Mouse (Mus musculus): Measurements from ENCODE around the gene Tm4sf4. TPM values are rescaled to one million over a fixed set of nuclear protein-coding genes. Genes with fewer than 3 reads are reported as not detected.

The Tm4sf4 gene
- polyA plus RNA-seq, 1 experiment: 0.08 TPM

DNA sequence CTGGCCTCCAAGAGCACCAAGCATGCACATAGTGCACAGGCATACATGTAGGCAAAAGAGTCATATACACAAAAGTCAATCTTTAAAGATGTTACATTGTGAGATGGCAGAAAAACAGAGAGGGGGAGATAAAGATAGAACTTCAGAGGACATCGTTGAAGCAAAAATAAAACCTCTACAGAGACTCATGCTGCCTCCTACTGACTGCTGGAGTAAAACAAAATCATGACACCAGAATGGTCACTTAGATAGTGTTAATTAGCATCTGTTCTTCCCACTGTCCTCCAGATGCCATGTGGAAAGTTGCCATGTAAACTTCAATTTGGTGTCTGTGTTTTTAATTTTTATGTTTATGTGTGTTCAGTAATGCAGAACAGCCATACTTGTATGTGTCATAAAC lies 22.8 kb downstream of the Tm4sf4 start:
- 33% methylated on average over 1 of the region's 1 CpGs for WGBS
- no peak overlapping the region for H3K27ac ChIP-seq (ENCODE audit: control insufficient read depth, insufficient read depth, low read length)

GRCm38 (mm10) chr3:57448445-57448844 lies 23.3 kb downstream of the Tm4sf4 start:
- peak; percentile 19 for DNase-seq
- 34% methylated on average over 5 of the region's 5 CpGs for WGBS
- H3K4me3 ChIP-seq (ENCODE audit: control insufficient read depth, insufficient read depth, low read length): no peak overlapping the region
- no peaks in the 10 kb centered on the region for H3K27me3 ChIP-seq (ENCODE audit: control insufficient read depth, insufficient read depth, low read length)
- no peak for TF ChIP-seq POLR2A (IDR thresholded peaks at IDR 0.05; ENCODE audit: control insufficient read depth, extremely low read depth, insufficient read depth, low read length, poor library complexity)
- no peak for TF ChIP-seq CTCF (IDR thresholded peaks at IDR 0.05; ENCODE audit: borderline replicate concordance, control insufficient read depth, extremely low read depth, insufficient read depth, low read length, poor library complexity)
- no peaks in the 10 kb centered on the region for H3K4me1 ChIP-seq (replicated peaks; ENCODE audit: control insufficient read depth, insufficient read depth, low read length)
- no peak overlapping the region for H3K27ac ChIP-seq (ENCODE audit: control insufficient read depth, insufficient read depth, low read length)
- no peaks in the 10 kb centered on the region for H3K36me3 ChIP-seq (ENCODE audit: control insufficient read depth, insufficient read depth, low read length)

More for the DNA sequence above, 22.8 kb downstream of the Tm4sf4 start:
- no peaks in the 10 kb centered on the region for H3K27me3 ChIP-seq (ENCODE audit: control insufficient read depth, insufficient read depth, low read length)
- TF ChIP-seq POLR2A (IDR thresholded peaks at IDR 0.05; ENCODE audit: control insufficient read depth, extremely low read depth, insufficient read depth, low read length, poor library complexity): no peak
- DNase-seq: no peak
- H3K36me3 ChIP-seq (ENCODE audit: control insufficient read depth, insufficient read depth, low read length): no peaks in the 10 kb centered on the region
- no peaks in the 10 kb centered on the region for H3K4me1 ChIP-seq (replicated peaks; ENCODE audit: control insufficient read depth, insufficient read depth, low read length)
- no peak overlapping the region for H3K4me3 ChIP-seq (ENCODE audit: control insufficient read depth, insufficient read depth, low read length)

GRCm38 (mm10) chr3:57458652-57459051 lies 33.5 kb downstream of the Tm4sf4 start:
- 91% methylated on average over 11 of the region's 11 CpGs for WGBS
- H3K4me3 ChIP-seq (ENCODE audit: control insufficient read depth, insufficient read depth, low read length): no peak overlapping the region
- no peak overlapping the region for H3K27ac ChIP-seq (ENCODE audit: control insufficient read depth, insufficient read depth, low read length)
- H3K4me1 ChIP-seq (replicated peaks; ENCODE audit: control insufficient read depth, insufficient read depth, low read length): no peaks in the 10 kb centered on the region
- no peak for TF ChIP-seq POLR2A (IDR thresholded peaks at IDR 0.05; ENCODE audit: control insufficient read depth, extremely low read depth, insufficient read depth, low read length, poor library complexity)
- no peak for TF ChIP-seq CTCF (IDR thresholded peaks at IDR 0.05; ENCODE audit: borderline replicate concordance, control insufficient read depth, extremely low read depth, insufficient read depth, low read length, poor library complexity)
- no peaks in the 10 kb centered on the region for H3K27me3 ChIP-seq (ENCODE audit: control insufficient read depth, insufficient read depth, low read length)
- H3K36me3 ChIP-seq (ENCODE audit: control insufficient read depth, insufficient read depth, low read length): no peaks in the 10 kb centered on the region
- DNase-seq: no peak

GRCm38 (mm10) chr3:57463302-57463701 lies 38.2 kb downstream of the Tm4sf4 start:
- WGBS: 88% methylated on average over 4 of the region's 4 CpGs
- TF ChIP-seq CTCF (IDR thresholded peaks at IDR 0.05; ENCODE audit: borderline replicate concordance, control insufficient read depth, extremely low read depth, insufficient read depth, low read length, poor library complexity): no peak
- no peak for TF ChIP-seq POLR2A (IDR thresholded peaks at IDR 0.05; ENCODE audit: control insufficient read depth, extremely low read depth, insufficient read depth, low read length, poor library complexity)
- Histone ChIP-seq H3K4me1 (replicated peaks; ENCODE audit: control insufficient read depth, insufficient read depth, low read length) (no peaks in the 10 kb centered on the region), H3K36me3 (ENCODE audit: control insufficient read depth, insufficient read depth, low read length) (no peaks in the 10 kb centered on the region), H3K27ac (ENCODE audit: control insufficient read depth, insufficient read depth, low read length) (no peak overlapping the region), H3K4me3 (ENCODE audit: control insufficient read depth, insufficient read depth, low read length) (no peak overlapping the region), H3K27me3 (ENCODE audit: control insufficient read depth, insufficient read depth, low read length) (no peaks in the 10 kb centered on the region)
- DNase-seq: no peak

DNA sequence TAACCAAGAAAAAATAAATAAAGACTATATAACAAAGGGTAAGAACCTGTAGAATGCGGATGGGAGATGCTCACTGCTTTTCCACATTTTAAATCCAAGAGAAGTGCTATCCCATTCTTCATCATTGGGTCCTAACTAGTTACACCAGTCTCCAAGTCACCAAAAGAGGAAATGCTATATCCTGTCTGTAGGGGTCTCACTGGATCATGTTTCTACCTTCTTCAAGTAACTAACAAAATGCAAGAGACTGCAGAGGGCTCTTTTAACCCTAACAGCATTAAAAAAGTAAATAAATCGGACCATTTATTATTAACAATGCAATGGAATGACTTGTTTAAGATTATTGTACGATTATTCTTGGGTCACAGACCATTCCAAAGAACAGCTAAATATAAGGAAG lies 41.2 kb downstream of the Tm4sf4 start:
- Histone ChIP-seq H3K4me1 (replicated peaks; ENCODE audit: control insufficient read depth, insufficient read depth, low read length) (no peaks in the 10 kb centered on the region), H3K27me3 (ENCODE audit: control insufficient read depth, insufficient read depth, low read length) (no peaks in the 10 kb centered on the region), H3K27ac (ENCODE audit: control insufficient read depth, insufficient read depth, low read length) (no peak overlapping the region), H3K36me3 (ENCODE audit: control insufficient read depth, insufficient read depth, low read length) (no peaks in the 10 kb centered on the region), H3K4me3 (ENCODE audit: control insufficient read depth, insufficient read depth, low read length) (no peak overlapping the region)
- DNase-seq: no peak
- no peak for TF ChIP-seq CTCF (IDR thresholded peaks at IDR 0.05; ENCODE audit: borderline replicate concordance, control insufficient read depth, extremely low read depth, insufficient read depth, low read length, poor library complexity)
- TF ChIP-seq POLR2A (IDR thresholded peaks at IDR 0.05; ENCODE audit: control insufficient read depth, extremely low read depth, insufficient read depth, low read length, poor library complexity): no peak
- WGBS: 78% methylated on average over 3 of the region's 3 CpGs

DNA sequence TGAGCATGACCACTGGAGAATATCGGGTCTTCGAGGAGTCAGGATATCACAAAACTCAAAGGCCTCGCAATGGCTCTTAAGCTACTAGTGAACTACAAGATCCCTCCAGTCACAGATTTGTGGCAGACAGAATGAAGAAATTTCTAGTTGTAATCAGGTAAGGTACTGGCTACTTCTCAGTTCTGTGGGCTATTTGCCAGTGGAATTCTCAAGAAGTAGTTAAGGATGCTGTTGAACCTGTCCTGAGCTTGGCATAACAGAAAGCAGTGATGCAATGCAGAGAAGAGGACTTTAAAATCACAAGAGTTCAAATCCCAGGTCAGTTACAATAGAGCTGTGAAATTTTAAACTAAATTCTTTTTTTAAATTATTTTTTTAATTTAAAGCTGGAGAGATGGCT lies 44.2 kb downstream of the Tm4sf4 start:
- DNase-seq: no peak
- no peak overlapping the region for H3K27ac ChIP-seq (ENCODE audit: control insufficient read depth, insufficient read depth, low read length)
- H3K4me1 ChIP-seq (replicated peaks; ENCODE audit: control insufficient read depth, insufficient read depth, low read length): no peaks in the 10 kb centered on the region
- no peaks in the 10 kb centered on the region for H3K27me3 ChIP-seq (ENCODE audit: control insufficient read depth, insufficient read depth, low read length)
- TF ChIP-seq CTCF (IDR thresholded peaks at IDR 0.05; ENCODE audit: borderline replicate concordance, control insufficient read depth, extremely low read depth, insufficient read depth, low read length, poor library complexity) (no peak), POLR2A (IDR thresholded peaks at IDR 0.05; ENCODE audit: control insufficient read depth, extremely low read depth, insufficient read depth, low read length, poor library complexity) (no peak)
- 97% methylated on average over 3 of the region's 3 CpGs for WGBS
- H3K4me3 ChIP-seq (ENCODE audit: control insufficient read depth, insufficient read depth, low read length): no peak overlapping the region
- H3K36me3 ChIP-seq (ENCODE audit: control insufficient read depth, insufficient read depth, low read length): no peaks in the 10 kb centered on the region

- no peaks in the 10 kb centered on the region for H3K27me3 ChIP-seq (ENCODE audit: control insufficient read depth, insufficient read depth, low read length)
- no peak overlapping the region for H3K27ac ChIP-seq (ENCODE audit: control insufficient read depth, insufficient read depth, low read length)
- no peaks in the 10 kb centered on the region for H3K36me3 ChIP-seq (ENCODE audit: control insufficient read depth, insufficient read depth, low read length)
- no peak for DNase-seq
- no peaks in the 10 kb centered on the region for H3K4me1 ChIP-seq (replicated peaks; ENCODE audit: control insufficient read depth, insufficient read depth, low read length)
- no peak overlapping the region for H3K4me3 ChIP-seq (ENCODE audit: control insufficient read depth, insufficient read depth, low read length)
- 33% methylated on average over 5 of the region's 5 CpGs for WGBS
- TF ChIP-seq CTCF (IDR thresholded peaks at IDR 0.05; ENCODE audit: borderline replicate concordance, control insufficient read depth, extremely low read depth, insufficient read depth, low read length, poor library complexity) (no peak), POLR2A (IDR thresholded peaks at IDR 0.05; ENCODE audit: control insufficient read depth, extremely low read depth, insufficient read depth, low read length, poor library complexity) (no peak)
These were observed 45.2 kb downstream of the Tm4sf4 start for GRCm38 (mm10) chr3:57470326-57470725.
